Mouse (Mus musculus): ENCODE results near the gene Tex13c3.
"Not testable (repeated sequence)": the region's sequence is repeated elsewhere in the genome, so short reads cannot be mapped to it uniquely, and the experiment has no call there.

The Tex13c3 gene

GRCm38 (mm10) chrX:19481219-19481618 is at the start of gene Tex13c3:
Gene Tex13c3, minus strand, starts transcription at chrX:19481319.
- not testable (repeated sequence) for ATAC-seq (ENCODE audit: low TSS enrichment)

GRCm38 (mm10) chrX:19489731-19490130 is 8.6 kb upstream of the Tex13c3 start:
- ATAC-seq (ENCODE audit: low TSS enrichment) = no peak

Data from frontal cortex, adult (tissue).